Mouse (Mus musculus): Measurements from ENCODE around the gene Lrrc8b. TPM values are rescaled to one million over a fixed set of nuclear protein-coding genes. Genes with fewer than 3 reads are reported as not detected.

Gene Lrrc8b
- total and polyA plus RNA-seq, 3 experiments, result 6.4 to 55.3 (median 18.0) TPM

GRCm38 (mm10) chr5:105466471-105466902, 50.9 kb downstream of the Lrrc8b start:
- DNase-seq (ENCODE audit: low spot score) (no peak), ATAC-seq (ENCODE audit: extremely low read depth, insufficient number of reproducible peaks, low FRiP score, poor library complexity, severe bottlenecking) (no peak)
- no peaks in the 10 kb centered on the region for H3K9me3 ChIP-seq (replicated peaks)
- H3K36me3 ChIP-seq (replicated peaks), result peaks cover 54% of the 10 kb centered on the region
- no peak for TF ChIP-seq TAL1 (conservative IDR thresholded peaks at IDR 0.05; ENCODE audit: low read depth, low read length)
- no peak for TF ChIP-seq GATA2 (IDR thresholded peaks at IDR 0.05; ENCODE audit: borderline replicate concordance, low read depth, low read length)
- no peak for TF ChIP-seq GATA1 (IDR thresholded peaks at IDR 0.05; ENCODE audit: borderline replicate concordance, low read length)
- no peak for TF ChIP-seq CTCF (IDR thresholded peaks at IDR 0.05; ENCODE audit: low read depth, low read length)
- no peak for TF ChIP-seq POLR2AphosphoS5 (IDR thresholded peaks at IDR 0.05; ENCODE audit: insufficient replicate concordance, low read depth, low read length)
- no peak overlapping the region for H3K4me3 ChIP-seq (ENCODE audit: low read depth, low read length)
- H3K4me1 ChIP-seq (ENCODE audit: insufficient read depth, low read depth, low read length), result 0 out of 2 replicates have a peak, but pooled peaks cover 3% of the 10 kb centered on the region
- no peaks in the 10 kb centered on the region for H3K27me3 ChIP-seq (ENCODE audit: insufficient read depth, low read length)

- TF ChIP-seq CTCF (IDR thresholded peaks at IDR 0.05; ENCODE audit: low read depth, low read length) (no peak), GATA1 (IDR thresholded peaks at IDR 0.05; ENCODE audit: borderline replicate concordance, low read length) (no peak), POLR2AphosphoS5 (IDR thresholded peaks at IDR 0.05; ENCODE audit: insufficient replicate concordance, low read depth, low read length) (no peak), TAL1 (conservative IDR thresholded peaks at IDR 0.05; ENCODE audit: low read depth, low read length) (no peak), GATA2 (IDR thresholded peaks at IDR 0.05; ENCODE audit: borderline replicate concordance, low read depth, low read length) (no peak)
These were observed 51.7 kb downstream of the Lrrc8b start for GRCm38 (mm10) chr5:105467271-105467670.

GRCm38 (mm10) chr5:105472983-105473705, 57.6 kb downstream of the Lrrc8b start:
- no peak for ATAC-seq (ENCODE audit: extremely low read depth, insufficient number of reproducible peaks, low FRiP score, poor library complexity, severe bottlenecking)
- H3K4me1 ChIP-seq (ENCODE audit: insufficient read depth, low read depth, low read length), result no peaks in the 10 kb centered on the region
- no peak overlapping the region for H3K4me3 ChIP-seq (ENCODE audit: low read depth, low read length)
- no peak for DNase-seq (ENCODE audit: low spot score)
- H3K27me3 ChIP-seq (ENCODE audit: insufficient read depth, low read length), result no peaks in the 10 kb centered on the region
- H3K36me3 ChIP-seq (replicated peaks), result peaks cover 65% of the 10 kb centered on the region
- no peaks in the 10 kb centered on the region for H3K9me3 ChIP-seq (replicated peaks)
- no peak for TF ChIP-seq GATA1 (IDR thresholded peaks at IDR 0.05; ENCODE audit: borderline replicate concordance, low read length)
- no peak for TF ChIP-seq POLR2AphosphoS5 (IDR thresholded peaks at IDR 0.05; ENCODE audit: insufficient replicate concordance, low read depth, low read length)
- no peak for TF ChIP-seq CTCF (IDR thresholded peaks at IDR 0.05; ENCODE audit: low read depth, low read length)
- TF ChIP-seq GATA2 (IDR thresholded peaks at IDR 0.05; ENCODE audit: borderline replicate concordance, low read depth, low read length), result no peak
- TF ChIP-seq TAL1 (conservative IDR thresholded peaks at IDR 0.05; ENCODE audit: low read depth, low read length), result no peak

More at GRCm38 (mm10) chr5:105467271-105467670, 51.7 kb downstream of the Lrrc8b start:
- H3K36me3 ChIP-seq (replicated peaks), result peaks cover 54% of the 10 kb centered on the region
- 0 out of 2 replicates have a peak, but pooled peaks cover 3% of the 10 kb centered on the region for H3K4me1 ChIP-seq (ENCODE audit: insufficient read depth, low read depth, low read length)
- DNase-seq (ENCODE audit: low spot score) (no peak), ATAC-seq (ENCODE audit: extremely low read depth, insufficient number of reproducible peaks, low FRiP score, poor library complexity, severe bottlenecking) (no peak)
- no peaks in the 10 kb centered on the region for H3K27me3 ChIP-seq (ENCODE audit: insufficient read depth, low read length)
- H3K9me3 ChIP-seq (replicated peaks), result no peaks in the 10 kb centered on the region
- H3K4me3 ChIP-seq (ENCODE audit: low read depth, low read length), result no peak overlapping the region

GRCm38 (mm10) chr5:105477527-105477926, 62.0 kb downstream of the Lrrc8b start:
- Histone ChIP-seq H3K9me3 (replicated peaks) (no peaks in the 10 kb centered on the region), H3K27me3 (ENCODE audit: insufficient read depth, low read length) (no peaks in the 10 kb centered on the region), H3K4me3 (ENCODE audit: low read depth, low read length) (no peak overlapping the region), H3K4me1 (ENCODE audit: insufficient read depth, low read depth, low read length) (no peaks in the 10 kb centered on the region), H3K36me3 (replicated peaks) (peaks cover 81% of the 10 kb centered on the region)
- TF ChIP-seq GATA1 (IDR thresholded peaks at IDR 0.05; ENCODE audit: borderline replicate concordance, low read length) (no peak), CTCF (IDR thresholded peaks at IDR 0.05; ENCODE audit: low read depth, low read length) (no peak), TAL1 (conservative IDR thresholded peaks at IDR 0.05; ENCODE audit: low read depth, low read length) (no peak), POLR2AphosphoS5 (IDR thresholded peaks at IDR 0.05; ENCODE audit: insufficient replicate concordance, low read depth, low read length) (no peak), GATA2 (IDR thresholded peaks at IDR 0.05; ENCODE audit: borderline replicate concordance, low read depth, low read length) (no peak)
- ATAC-seq (ENCODE audit: extremely low read depth, insufficient number of reproducible peaks, low FRiP score, poor library complexity, severe bottlenecking) (no peak), DNase-seq (ENCODE audit: low spot score) (no peak)

GRCm38 (mm10) chr5:105479673-105480072, 64.1 kb downstream of the Lrrc8b start:
- no peaks in the 10 kb centered on the region for H3K9me3 ChIP-seq (replicated peaks)
- ATAC-seq (ENCODE audit: extremely low read depth, insufficient number of reproducible peaks, low FRiP score, poor library complexity, severe bottlenecking) (no peak), DNase-seq (ENCODE audit: low spot score) (no peak)
- no peak overlapping the region for H3K4me3 ChIP-seq (ENCODE audit: low read depth, low read length)
- TF ChIP-seq CTCF (IDR thresholded peaks at IDR 0.05; ENCODE audit: low read depth, low read length) (no peak), GATA1 (IDR thresholded peaks at IDR 0.05; ENCODE audit: borderline replicate concordance, low read length) (no peak), TAL1 (conservative IDR thresholded peaks at IDR 0.05; ENCODE audit: low read depth, low read length) (no peak), POLR2AphosphoS5 (IDR thresholded peaks at IDR 0.05; ENCODE audit: insufficient replicate concordance, low read depth, low read length) (no peak), GATA2 (IDR thresholded peaks at IDR 0.05; ENCODE audit: borderline replicate concordance, low read depth, low read length) (no peak)
- H3K36me3 ChIP-seq (replicated peaks), result peaks cover 90% of the 10 kb centered on the region
- H3K4me1 ChIP-seq (ENCODE audit: insufficient read depth, low read depth, low read length), result no peaks in the 10 kb centered on the region
- H3K27me3 ChIP-seq (ENCODE audit: insufficient read depth, low read length), result no peaks in the 10 kb centered on the region

- Histone ChIP-seq H3K4me1 (ENCODE audit: insufficient read depth, low read depth, low read length) (no peaks in the 10 kb centered on the region), H3K27me3 (ENCODE audit: insufficient read depth, low read length) (no peaks in the 10 kb centered on the region), H3K4me3 (ENCODE audit: low read depth, low read length) (no peak overlapping the region), H3K9me3 (replicated peaks) (no peaks in the 10 kb centered on the region), H3K36me3 (replicated peaks) (peaks cover 94% of the 10 kb centered on the region)
- ATAC-seq (ENCODE audit: extremely low read depth, insufficient number of reproducible peaks, low FRiP score, poor library complexity, severe bottlenecking) (no peak), DNase-seq (ENCODE audit: low spot score) (no peak)
- TF ChIP-seq TAL1 (conservative IDR thresholded peaks at IDR 0.05; ENCODE audit: low read depth, low read length) (no peak), GATA2 (IDR thresholded peaks at IDR 0.05; ENCODE audit: borderline replicate concordance, low read depth, low read length) (no peak), CTCF (IDR thresholded peaks at IDR 0.05; ENCODE audit: low read depth, low read length) (no peak), POLR2AphosphoS5 (IDR thresholded peaks at IDR 0.05; ENCODE audit: insufficient replicate concordance, low read depth, low read length) (no peak), GATA1 (IDR thresholded peaks at IDR 0.05; ENCODE audit: borderline replicate concordance, low read length) (no peak)
These were observed 65.0 kb downstream of the Lrrc8b start for GRCm38 (mm10) chr5:105480561-105480960.

Data from G1E (cell line).